Mouse (Mus musculus): ENCODE data around the gene S100pbp. TPM values are rescaled to one million over a fixed set of nuclear protein-coding genes. Genes with fewer than 3 reads are reported as not detected.

S100pbp gene
- polyA plus RNA-seq, 1 experiment from 2014 or later: 6.9 TPM

GRCm38 (mm10) chr4:129120520-129121445, 68.7 kb downstream of the S100pbp start:
- H3K9ac ChIP-seq (ENCODE audit: low read depth, low read length): no peak overlapping the region
- H3K4me3 ChIP-seq (ENCODE audit: low read depth, low read length): peak overlapping the region; percentile 36
- peak; percentile 26; the same call in 1 of the 2 replicates for ATAC-seq
- H3K9me3 ChIP-seq (ENCODE audit: control insufficient read depth): no peaks in the 10 kb centered on the region
- WGBS: 1% methylated on average over 54 of the region's 59 CpGs
- TF ChIP-seq CTCF (IDR thresholded peaks at IDR 0.05; ENCODE audit: low read depth): peak; percentile 68
- no peaks in the 10 kb centered on the region for H3K36me3 ChIP-seq (ENCODE audit: control insufficient read depth, insufficient read depth)
- H3K4me2 ChIP-seq (replicated peaks; ENCODE audit: low read depth): peak overlapping the region; percentile 76
- peaks cover 3% of the 10 kb centered on the region; the same call in 1 of the 2 replicates for H3K4me1 ChIP-seq (replicated peaks; ENCODE audit: control insufficient read depth, insufficient read depth, low read length)
- H3K27me3 ChIP-seq (replicated peaks; ENCODE audit: control insufficient read depth, insufficient read depth, low read length): peaks cover 32% of the 10 kb centered on the region
- H3K27ac ChIP-seq (ENCODE audit: low read depth, low read length): no peak overlapping the region

DNA sequence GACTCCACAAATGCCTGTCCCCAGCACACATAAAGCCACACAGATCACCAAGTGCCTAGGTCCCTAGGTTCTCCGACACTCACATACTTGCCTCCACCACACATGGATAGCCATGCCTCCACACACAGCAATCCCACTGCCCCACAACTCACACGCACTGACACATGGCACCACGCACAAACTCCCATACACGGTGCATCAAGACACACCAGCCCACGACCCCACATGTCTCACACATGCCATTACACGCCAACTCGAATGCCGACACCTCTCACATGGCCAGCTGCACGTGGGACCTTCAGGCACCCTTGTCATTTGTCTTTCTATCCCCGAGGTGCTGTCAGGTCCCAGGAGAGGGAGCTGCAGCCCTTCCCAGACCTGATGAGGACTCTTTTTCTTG, 69.8 kb downstream of the S100pbp start:
- no peak overlapping the region for H3K9ac ChIP-seq (ENCODE audit: low read depth, low read length)
- ATAC-seq: no peak
- WGBS: 75% methylated on average over 10 of the region's 10 CpGs
- H3K9me3 ChIP-seq (ENCODE audit: control insufficient read depth): no peaks in the 10 kb centered on the region
- TF ChIP-seq CTCF (IDR thresholded peaks at IDR 0.05; ENCODE audit: low read depth): no peak
- H3K27me3 ChIP-seq (replicated peaks; ENCODE audit: control insufficient read depth, insufficient read depth, low read length): peaks cover 32% of the 10 kb centered on the region
- no peaks in the 10 kb centered on the region; the same call in 1 of the 2 replicates for H3K4me1 ChIP-seq (replicated peaks; ENCODE audit: control insufficient read depth, insufficient read depth, low read length)
- no peak overlapping the region for H3K4me3 ChIP-seq (ENCODE audit: low read depth, low read length)
- H3K36me3 ChIP-seq (ENCODE audit: control insufficient read depth, insufficient read depth): no peaks in the 10 kb centered on the region
- H3K4me2 ChIP-seq (replicated peaks; ENCODE audit: low read depth): no peak overlapping the region
- no peak overlapping the region for H3K27ac ChIP-seq (ENCODE audit: low read depth, low read length)

- H3K36me3 ChIP-seq (ENCODE audit: control insufficient read depth, insufficient read depth): no peaks in the 10 kb centered on the region
- H3K27ac ChIP-seq (ENCODE audit: low read depth, low read length): no peak overlapping the region
- H3K4me1 ChIP-seq (replicated peaks; ENCODE audit: control insufficient read depth, insufficient read depth, low read length): peaks cover 2% of the 10 kb centered on the region; the same call in 1 of the 2 replicates
- no peak overlapping the region for H3K4me3 ChIP-seq (ENCODE audit: low read depth, low read length)
- no peak overlapping the region for H3K9ac ChIP-seq (ENCODE audit: low read depth, low read length)
- no peak for ATAC-seq
- no peaks in the 10 kb centered on the region for H3K9me3 ChIP-seq (ENCODE audit: control insufficient read depth)
- H3K4me2 ChIP-seq (replicated peaks; ENCODE audit: low read depth): no peak overlapping the region
- peaks cover 26% of the 10 kb centered on the region for H3K27me3 ChIP-seq (replicated peaks; ENCODE audit: control insufficient read depth, insufficient read depth, low read length)
- TF ChIP-seq CTCF (IDR thresholded peaks at IDR 0.05; ENCODE audit: low read depth): no peak
- WGBS: 79% methylated on average over 14 of the region's 14 CpGs
Observed at GRCm38 (mm10) chr4:129117720-129118510, 71.6 kb downstream of the S100pbp start.

DNA sequence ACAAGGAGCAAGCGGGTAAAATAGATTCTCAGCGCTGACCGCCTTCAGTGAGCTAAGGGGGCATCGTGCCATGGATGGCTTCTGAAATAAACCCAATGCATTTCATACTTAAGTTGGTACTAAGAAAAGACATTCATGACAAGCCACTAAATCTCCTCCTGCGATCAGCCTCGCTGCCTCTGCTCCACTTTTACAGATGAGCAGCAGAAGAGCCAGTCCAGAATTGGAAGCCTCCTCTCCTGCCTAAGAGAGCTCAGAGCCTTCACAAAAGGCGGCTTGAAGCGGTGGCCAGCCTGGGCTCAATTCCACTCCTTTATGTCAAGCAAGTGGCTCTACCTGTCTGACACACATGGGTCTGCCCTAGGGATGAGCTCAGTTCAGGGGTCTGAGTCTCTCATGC, 72.8 kb downstream of the S100pbp start:
- peaks cover 20% of the 10 kb centered on the region for H3K27me3 ChIP-seq (replicated peaks; ENCODE audit: control insufficient read depth, insufficient read depth, low read length)
- WGBS: 89% methylated on average over 8 of the region's 8 CpGs
- H3K4me3 ChIP-seq (ENCODE audit: low read depth, low read length): no peak overlapping the region
- peaks cover 6% of the 10 kb centered on the region; the same call in 1 of the 2 replicates for H3K36me3 ChIP-seq (ENCODE audit: control insufficient read depth, insufficient read depth)
- H3K4me1 ChIP-seq (replicated peaks; ENCODE audit: control insufficient read depth, insufficient read depth, low read length): peaks cover 5% of the 10 kb centered on the region; the same call in 1 of the 2 replicates
- no peak overlapping the region for H3K9ac ChIP-seq (ENCODE audit: low read depth, low read length)
- no peak for TF ChIP-seq CTCF (IDR thresholded peaks at IDR 0.05; ENCODE audit: low read depth)
- H3K4me2 ChIP-seq (replicated peaks; ENCODE audit: low read depth): no peak overlapping the region
- no peak overlapping the region for H3K27ac ChIP-seq (ENCODE audit: low read depth, low read length)
- H3K9me3 ChIP-seq (ENCODE audit: control insufficient read depth): no peaks in the 10 kb centered on the region
- ATAC-seq: no peak

DNA sequence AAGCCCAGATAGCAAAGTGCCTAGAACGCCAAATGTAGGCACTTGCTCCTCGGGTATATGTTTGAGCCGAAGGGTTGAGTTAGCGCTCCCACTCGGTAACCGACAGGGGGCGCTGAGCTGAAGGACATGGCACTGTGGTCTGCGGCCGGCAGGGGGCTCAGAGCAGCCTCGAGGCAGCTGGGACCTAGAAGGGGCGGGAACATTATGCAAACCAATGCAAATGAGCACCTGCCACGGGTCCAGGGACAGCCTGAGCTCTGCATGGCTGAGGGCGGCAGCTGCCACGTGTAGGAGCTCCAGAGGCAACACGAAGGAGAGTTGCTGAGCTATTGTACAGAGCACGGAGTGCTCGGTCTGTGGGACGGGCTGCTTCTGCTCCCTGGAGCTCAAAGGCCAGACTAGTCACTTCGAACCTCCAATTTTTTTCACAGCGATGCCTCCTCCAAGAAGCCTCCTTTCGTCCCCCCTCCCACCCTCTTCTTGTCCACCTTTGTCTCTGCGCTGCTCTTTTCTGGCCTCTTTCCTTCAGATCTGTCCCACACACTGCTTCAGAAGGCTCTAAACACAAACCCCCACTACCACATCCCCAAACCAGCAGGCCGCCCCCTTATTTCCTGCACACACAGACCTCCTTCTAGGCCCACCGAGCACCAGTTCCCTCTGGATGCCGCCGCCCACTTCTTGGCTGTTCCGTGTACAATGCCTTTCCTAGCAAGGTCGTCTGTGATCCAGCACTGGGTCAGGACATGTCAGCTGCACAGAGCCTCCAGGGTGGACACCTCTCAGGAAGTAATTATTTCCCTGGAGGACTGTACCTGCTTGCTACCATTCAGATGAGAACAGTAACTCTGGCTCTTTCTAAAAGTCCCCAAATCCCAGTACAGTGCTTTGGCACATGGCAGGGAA, 76.2 kb downstream of the S100pbp start:
- peaks cover 5% of the 10 kb centered on the region; the same call in 1 of the 2 replicates for H3K4me1 ChIP-seq (replicated peaks; ENCODE audit: control insufficient read depth, insufficient read depth, low read length)
- no peak overlapping the region; the same call in 1 of the 2 replicates for H3K4me2 ChIP-seq (replicated peaks; ENCODE audit: low read depth)
- 39% methylated on average over 28 of the region's 28 CpGs for WGBS
- peaks cover 13% of the 10 kb centered on the region; the same call in 1 of the 2 replicates for H3K36me3 ChIP-seq (ENCODE audit: control insufficient read depth, insufficient read depth)
- no peak overlapping the region for H3K9ac ChIP-seq (ENCODE audit: low read depth, low read length)
- peak; percentile 64 for ATAC-seq
- no peaks in the 10 kb centered on the region for H3K27me3 ChIP-seq (replicated peaks; ENCODE audit: control insufficient read depth, insufficient read depth, low read length)
- no peak overlapping the region for H3K4me3 ChIP-seq (ENCODE audit: low read depth, low read length)
- no peaks in the 10 kb centered on the region for H3K9me3 ChIP-seq (ENCODE audit: control insufficient read depth)
- H3K27ac ChIP-seq (ENCODE audit: low read depth, low read length): no peak overlapping the region; the same call in 1 of the 2 replicates
- TF ChIP-seq CTCF (IDR thresholded peaks at IDR 0.05; ENCODE audit: low read depth): peak; percentile 100

All from intestine, postnatal 0 days (tissue).